Mouse (Mus musculus) limb, embryonic 14.5 days (tissue): ENCODE data around the gene Slc47a2. TPM values are rescaled to one million over a fixed set of nuclear protein-coding genes. Genes with fewer than 3 reads are reported as not detected.

Experiments
- ATAC-seq: fragments of 200-750 bp; cut with Nextera tagmentation; 2 replicates; pipeline ENCODE4 v1.8.0; 2017; ENCODE audit warnings: low read depth, moderate number of reproducible peaks, moderate TSS enrichment; ENCODE audit not compliant: low FRiP score
- DNase-seq: peaks from one replicate; pipeline ENCODE4 v3.0.0-alpha.2; 2015; ENCODE audit warnings: low spot score
- H3K27ac ChIP-seq: fragments of 300-500 bp; sonication (generic); replicated peaks from 2 replicates; pipeline ENCODE4 v1.5.1; 2014; ENCODE audit warnings: low read depth, mild to moderate bottlenecking, low read length, moderate library complexity, mixed read lengths
- H3K27me3 ChIP-seq: fragments of 300-500 bp; sonication (generic); 2 replicates; pipeline ENCODE4 v1.6.1; 2014; ENCODE audit warnings: low read length, mixed read lengths; ENCODE audit not compliant: control insufficient read depth, insufficient read depth
- H3K36me3 ChIP-seq: fragments of 300-500 bp; sonication (generic); 2 replicates; pipeline ENCODE4 v1.6.1; 2014; ENCODE audit warnings: mild to moderate bottlenecking, low read length, moderate library complexity, mixed read lengths; ENCODE audit not compliant: control insufficient read depth, insufficient read depth
- H3K4me1 ChIP-seq: fragments of 300-500 bp; sonication (generic); 2 replicates; pipeline ENCODE4 v1.6.1; 2014; ENCODE audit warnings: antibody characterized with exemption, low read length, mixed read lengths; ENCODE audit not compliant: control insufficient read depth, insufficient read depth
- H3K4me2 ChIP-seq: fragments of 300-500 bp; sonication (generic); replicated peaks from 2 replicates; pipeline ENCODE4 v1.6.1; 2014; ENCODE audit warnings: low read depth, mild to moderate bottlenecking, low read length, moderate library complexity; ENCODE audit not compliant: severe bottlenecking
- H3K4me3 ChIP-seq: fragments of 300-500 bp; sonication (generic); replicated peaks from 2 replicates; pipeline ENCODE4 v1.5.1; 2014; ENCODE audit warnings: low read length
- H3K9ac ChIP-seq: fragments of 300-500 bp; sonication (generic); 2 replicates; pipeline ENCODE4 v1.6.1; 2014; ENCODE audit warnings: mild to moderate bottlenecking, low read depth, low read length, moderate library complexity; ENCODE audit not compliant: severe bottlenecking
- H3K9me3 ChIP-seq: fragments of 300-500 bp; sonication (generic); 2 replicates; pipeline ENCODE4 v1.6.1; 2016; ENCODE audit warnings: low read length; ENCODE audit not compliant: control insufficient read depth
- POLR2A ChIP-seq: fragments of 200-500 bp; IDR thresholded peaks from 2 replicates; pipeline ENCODE4 v1.8.0; 2012; ENCODE audit warnings: inconsistent platforms, mild to moderate bottlenecking, moderate library complexity, borderline replicate concordance; ENCODE audit not compliant: insufficient read depth, insufficient read length; ENCODE audit errors: extremely low read depth
- WGBS: fragments of 180-500 bp; shearing (Covaris S2); extraction: QIAGEN DNeasy Blood & Tissue Kit; methylation state at CpG from one replicate; pipeline ENCODE4 v1.1.7; 2014; 5-methylcytosine and 5-hydroxymethylcytosine counted together
- polyA plus RNA-seq, 2 experiments: library from polyadenylated mRNA; depleted of rRNA in 1 of 2; stranded (reverse) in 1 of 2; unstranded in 1 of 2; fragments of >200 nt; fragmentation: Nextera tagmentation in 1 of 2; extraction: Ambion mirVana in 1 of 2; gene quantifications; 2 replicates each; pipeline versions ENCODE4 v1.2.1 to v1.2.3; 2012 to 2014

The Slc47a2 gene
- polyA plus RNA-seq, 2 experiments: 0.10 to 0.19 TPM

DNA sequence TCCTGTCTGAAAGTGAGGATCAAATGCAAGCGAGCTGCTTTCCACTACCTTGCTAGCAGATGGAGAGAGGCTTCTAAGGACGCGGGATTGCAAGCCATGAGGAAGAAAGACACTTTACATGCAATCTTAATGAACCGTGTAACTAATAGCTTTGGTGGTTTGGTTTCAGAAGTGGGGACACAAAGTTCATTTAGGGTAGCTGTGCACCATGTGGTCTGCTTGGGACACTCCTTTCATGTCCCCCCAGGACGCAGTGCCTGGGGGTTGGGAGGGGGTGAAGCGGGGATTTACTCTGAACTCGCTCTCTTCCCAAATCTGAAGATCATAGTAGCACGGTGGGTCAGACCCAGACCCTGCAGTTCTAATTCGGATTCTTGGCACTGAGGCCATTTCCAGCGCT is 689 bp downstream of the Slc47a2 start:
- 13% methylated on average over 10 of the region's 10 CpGs for WGBS
- TF ChIP-seq POLR2A: no peak
- no peak for DNase-seq
- H3K4me3 ChIP-seq: peak overlapping the region; percentile 40
- ATAC-seq: no peak
- H3K4me2 ChIP-seq: peak overlapping the region; percentile 76
- H3K36me3 ChIP-seq: no peaks in the 10 kb centered on the region
- peaks cover 28% of the 10 kb centered on the region for H3K27me3 ChIP-seq
- H3K4me1 ChIP-seq: peaks cover 3% of the 10 kb centered on the region; the same call in 1 of the 2 replicates
- H3K27ac ChIP-seq: no peak overlapping the region
- no peak overlapping the region for H3K9ac ChIP-seq
- no peaks in the 10 kb centered on the region for H3K9me3 ChIP-seq

DNA sequence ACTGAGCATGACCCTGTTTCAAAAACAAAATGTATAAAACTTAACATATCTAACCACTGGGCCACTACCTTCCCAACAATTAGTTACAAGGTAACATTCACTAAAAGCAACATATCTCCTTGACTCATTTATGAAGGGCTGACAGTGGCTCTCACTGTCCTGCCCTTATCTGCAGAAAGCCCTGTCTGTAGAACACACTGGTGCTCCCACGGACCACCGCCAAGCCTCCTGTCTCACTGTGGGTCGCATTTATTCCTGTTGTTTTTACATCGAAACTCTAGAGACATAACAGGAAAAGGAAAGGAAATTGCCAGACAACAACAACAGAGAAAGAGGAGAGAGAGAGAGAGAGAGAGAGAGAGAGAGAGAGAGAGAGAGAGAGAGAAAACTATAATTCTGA is 1.4 kb downstream of the Slc47a2 start:
- H3K27me3 ChIP-seq: peaks cover 28% of the 10 kb centered on the region
- DNase-seq (no peak), ATAC-seq (no peak)
- peaks cover 3% of the 10 kb centered on the region; the same call in 1 of the 2 replicates for H3K4me1 ChIP-seq
- H3K9ac ChIP-seq: no peak overlapping the region
- H3K9me3 ChIP-seq: no peaks in the 10 kb centered on the region
- H3K36me3 ChIP-seq: no peaks in the 10 kb centered on the region
- H3K27ac ChIP-seq: no peak overlapping the region
- no peak overlapping the region for H3K4me3 ChIP-seq
- H3K4me2 ChIP-seq: no peak overlapping the region
- 88% methylated on average over 4 of the region's 4 CpGs for WGBS
- TF ChIP-seq POLR2A: no peak

DNA sequence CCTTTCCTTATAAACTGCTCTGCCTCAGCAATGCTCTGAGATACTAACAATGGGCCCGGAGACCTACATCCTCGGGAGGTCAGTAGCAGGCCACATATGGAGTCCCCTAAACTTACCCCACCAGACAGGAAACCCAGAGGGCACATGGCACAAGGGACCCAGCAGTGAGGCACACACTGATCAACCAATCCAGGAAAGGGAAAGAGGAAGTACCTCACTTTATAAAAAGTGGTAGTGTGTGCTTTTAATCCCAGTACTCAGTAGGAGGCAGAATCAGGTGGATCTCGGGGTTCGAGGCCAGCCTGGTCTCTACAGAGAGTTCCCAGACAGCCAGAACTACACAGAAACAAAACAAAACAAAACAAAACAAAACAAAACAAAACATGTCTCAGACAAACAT is 2.3 kb downstream of the Slc47a2 start:
- H3K4me2 ChIP-seq: no peak overlapping the region
- H3K9ac ChIP-seq: no peak overlapping the region
- no peaks in the 10 kb centered on the region for H3K9me3 ChIP-seq
- ATAC-seq: no peak
- no peak overlapping the region for H3K4me3 ChIP-seq
- no peak for DNase-seq
- peaks cover 28% of the 10 kb centered on the region for H3K27me3 ChIP-seq
- H3K4me1 ChIP-seq: peaks cover 3% of the 10 kb centered on the region; the same call in 1 of the 2 replicates
- WGBS: 80% methylated on average over 4 of the region's 4 CpGs
- no peak for TF ChIP-seq POLR2A
- no peak overlapping the region for H3K27ac ChIP-seq
- H3K36me3 ChIP-seq: no peaks in the 10 kb centered on the region

DNA sequence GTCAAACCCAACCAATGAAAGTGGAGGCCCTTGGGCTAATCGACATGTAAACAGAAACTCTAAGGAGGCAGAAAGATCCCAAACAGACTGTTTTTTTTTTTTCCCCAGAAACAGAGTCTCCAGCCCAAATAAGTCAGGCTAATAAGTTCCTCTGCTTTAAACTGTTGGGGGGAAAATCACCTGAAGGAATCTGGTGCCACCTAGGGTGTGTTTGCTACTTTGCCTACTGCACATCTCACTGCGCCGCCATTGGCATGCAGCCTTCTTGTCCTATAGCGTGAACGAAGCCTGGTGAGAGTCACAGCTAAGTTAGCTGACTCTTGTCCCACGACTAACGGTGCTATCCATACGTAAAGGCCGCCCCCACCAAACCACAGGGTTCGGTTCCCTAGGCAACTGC is 5.1 kb downstream of the Slc47a2 start:
- no peak overlapping the region for H3K9ac ChIP-seq
- ATAC-seq: no peak
- H3K4me2 ChIP-seq: no peak overlapping the region
- H3K4me1 ChIP-seq: peaks cover 3% of the 10 kb centered on the region; the same call in 1 of the 2 replicates
- WGBS: 71% methylated on average over 10 of the region's 10 CpGs
- H3K27ac ChIP-seq: no peak overlapping the region
- peaks cover 12% of the 10 kb centered on the region; the same call in 1 of the 2 replicates for H3K27me3 ChIP-seq
- no peak overlapping the region for H3K4me3 ChIP-seq
- H3K9me3 ChIP-seq: no peaks in the 10 kb centered on the region
- no peak for TF ChIP-seq POLR2A
- peak; percentile 4 for DNase-seq
- H3K36me3 ChIP-seq: no peaks in the 10 kb centered on the region

DNA sequence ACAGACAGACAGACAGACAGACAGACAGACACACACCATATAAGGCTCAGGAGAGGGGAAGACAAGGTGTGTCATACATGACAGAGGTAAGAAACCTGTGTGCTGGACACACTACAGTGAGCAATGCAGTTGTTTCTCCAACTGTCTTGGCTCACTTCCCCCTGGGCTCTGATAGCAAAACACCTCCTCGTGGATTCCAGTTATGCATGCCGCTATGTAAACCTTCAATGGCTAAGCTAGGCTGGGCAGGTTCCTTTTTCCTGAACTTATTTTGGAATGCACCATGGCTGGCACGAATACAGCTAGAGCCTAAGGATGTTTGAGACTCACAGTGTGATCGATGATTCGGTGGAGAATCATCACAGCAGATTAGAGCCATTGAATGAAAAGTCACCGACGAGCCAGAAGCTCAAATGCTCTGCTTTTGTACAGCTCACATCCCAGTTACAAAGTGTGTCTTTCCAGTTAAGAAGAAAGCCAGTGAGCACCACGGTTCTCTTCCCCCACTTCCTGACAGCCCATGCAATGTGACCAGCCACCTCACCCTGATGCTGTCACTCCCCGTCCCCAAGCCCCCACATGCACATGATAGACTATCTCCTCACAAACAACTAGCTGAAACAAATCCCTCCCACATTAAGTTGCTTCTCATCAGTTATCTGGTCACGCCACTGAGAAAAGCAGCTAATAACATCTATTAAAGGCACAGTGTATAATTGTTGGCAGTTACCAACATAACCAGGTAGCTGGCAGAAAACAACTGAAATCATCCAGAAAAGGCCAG is 21.6 kb downstream of the Slc47a2 start:
- no peaks in the 10 kb centered on the region for H3K36me3 ChIP-seq
- no peaks in the 10 kb centered on the region for H3K27me3 ChIP-seq
- H3K4me2 ChIP-seq: no peak overlapping the region
- no peak for TF ChIP-seq POLR2A
- no peak overlapping the region for H3K9ac ChIP-seq
- H3K4me3 ChIP-seq: no peak overlapping the region
- ATAC-seq (no peak), DNase-seq (no peak)
- H3K4me1 ChIP-seq: no peaks in the 10 kb centered on the region
- no peak overlapping the region for H3K27ac ChIP-seq
- H3K9me3 ChIP-seq: no peaks in the 10 kb centered on the region
- WGBS: 72% methylated on average over 10 of the region's 10 CpGs
